Mouse (Mus musculus): Measurements from ENCODE around the gene Wdfy3.

DNA sequence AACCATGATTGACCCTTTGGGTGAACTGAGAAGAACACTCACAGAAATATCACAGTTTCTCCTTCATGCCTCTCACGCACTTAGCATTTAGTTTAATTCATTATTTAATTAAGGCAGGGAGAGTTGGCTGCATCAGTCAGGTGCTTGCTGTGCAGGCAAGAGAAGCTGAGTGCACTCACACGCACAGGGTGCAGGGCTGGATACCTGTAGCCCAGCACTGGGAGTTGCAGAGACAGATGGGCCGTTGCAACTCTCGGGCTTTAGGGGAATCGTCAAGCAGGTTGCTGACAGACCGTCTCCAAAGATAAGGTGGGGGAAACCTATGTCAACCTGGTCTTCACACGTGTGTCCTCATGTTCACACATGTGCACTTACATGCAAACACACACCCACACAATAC lies 42.3 kb upstream of the Wdfy3 start:
- TF ChIP-seq CTCF (IDR thresholded peaks at IDR 0.05; ENCODE audit: insufficient read depth, low read depth, low read length) (no peak), POLR2A (IDR thresholded peaks at IDR 0.05; ENCODE audit: insufficient read depth, low read depth, low read length) (no peak)

All from olfactory bulb, adult 2 months (tissue).